Mouse (Mus musculus) forebrain, postnatal 0 days (tissue): ENCODE measurements at regions not wholly inside any gene's neighbourhood (a gene's known extent, or its start where the extent isn't known, plus 50 kb on each side); places are given as distances from the start of the nearest gene placed in this dataset.
A peak's percentile ranks its signal among the peaks of the same experiment; 100 is the strongest.

Experiments used
- ATAC-seq: fragments of 200-750 bp; cut with Nextera tagmentation; 2 replicates; pipeline ENCODE4 v1.8.0; 2017; ENCODE audit warnings: mild to moderate bottlenecking, moderate library complexity
- DNase-seq: peaks from one replicate; pipeline ENCODE4 v3.0.0-alpha.2; 2015
- H3K27ac ChIP-seq: fragments of 300-500 bp; sonication (generic); 2 replicates; pipeline ENCODE4 v1.5.1; 2014; ENCODE audit warnings: low read depth, mild to moderate bottlenecking, antibody characterized with exemption, low read length, moderate library complexity, mixed read lengths
- H3K27me3 ChIP-seq: fragments of 300-500 bp; sonication (generic); 2 replicates; pipeline ENCODE4 v1.6.1; 2014; ENCODE audit warnings: mild to moderate bottlenecking, low read length, mixed read lengths; ENCODE audit not compliant: insufficient read depth
- H3K36me3 ChIP-seq: fragments of 300-500 bp; sonication (generic); 2 replicates; pipeline ENCODE4 v1.6.1; 2014; ENCODE audit warnings: mild to moderate bottlenecking, moderate library complexity; ENCODE audit not compliant: insufficient read depth
- H3K4me1 ChIP-seq: fragments of 300-500 bp; sonication (generic); 2 replicates; pipeline ENCODE4 v1.6.1; 2014; ENCODE audit warnings: antibody characterized with exemption; ENCODE audit not compliant: insufficient read depth
- H3K4me2 ChIP-seq: fragments of 300-500 bp; sonication (generic); 2 replicates; pipeline ENCODE4 v1.6.1; 2014; ENCODE audit warnings: low read depth, mild to moderate bottlenecking, moderate library complexity
- H3K4me3 ChIP-seq: fragments of 300-500 bp; sonication (generic); 2 replicates; pipeline ENCODE4 v1.5.1; 2014; ENCODE audit warnings: low read depth, low read length, mixed read lengths
- H3K9ac ChIP-seq: fragments of 300-500 bp; sonication (generic); 2 replicates; pipeline ENCODE4 v1.6.1; 2014; ENCODE audit warnings: mild to moderate bottlenecking
- H3K9me3 ChIP-seq: fragments of 300-500 bp; sonication (generic); 2 replicates; pipeline ENCODE4 v1.6.1; 2016; ENCODE audit warnings: low read length
- CTCF ChIP-seq: sonication (generic); IDR thresholded peaks from 2 replicates; pipeline ENCODE4 v1.5.1; 2016; ENCODE audit warnings: antibody characterized with exemption, control low read depth, low read depth
- WGBS: fragments of 180-500 bp; shearing (Covaris S2); extraction: QIAGEN DNeasy Blood & Tissue Kit; methylation state at CpG from one replicate; pipeline ENCODE4 v1.1.7; 2014; 5-methylcytosine and 5-hydroxymethylcytosine counted together

DNA sequence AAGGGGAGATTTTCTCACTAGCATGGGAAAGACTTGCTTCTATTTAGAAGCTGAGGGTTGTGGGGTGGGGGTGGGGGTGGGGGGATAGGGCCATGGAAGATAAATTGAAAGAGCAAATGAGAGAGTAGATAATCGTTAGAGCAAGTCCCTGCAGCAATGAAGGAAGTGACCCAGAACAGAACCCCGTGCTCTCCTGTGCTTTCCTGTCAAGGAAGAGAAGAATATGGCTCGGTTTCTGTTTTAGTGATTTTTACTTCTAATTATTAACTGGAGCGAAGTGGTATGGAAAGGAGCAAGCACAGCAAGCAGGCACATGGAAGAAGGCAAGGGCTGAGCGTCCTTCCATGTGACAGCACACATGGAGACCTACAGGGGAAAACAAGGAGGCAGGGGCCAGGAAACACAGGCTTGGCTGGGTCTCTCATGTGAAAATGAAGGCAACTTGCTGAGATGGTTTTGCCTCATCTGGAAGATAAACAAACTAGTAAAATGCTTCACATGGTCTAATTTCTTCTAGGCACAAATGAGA, 711.8 kb downstream of the Gm826 start:
- 57% methylated on average over 5 of the region's 5 CpGs for WGBS
- H3K27ac ChIP-seq = no peak overlapping the region
- H3K4me1 ChIP-seq = no peaks in the 10 kb centered on the region
- H3K9me3 ChIP-seq = no peaks in the 10 kb centered on the region
- H3K4me2 ChIP-seq = no peak overlapping the region
- H3K9ac ChIP-seq = no peak overlapping the region
- ATAC-seq = no peak
- H3K27me3 ChIP-seq = no peaks in the 10 kb centered on the region
- no peak for DNase-seq
- H3K36me3 ChIP-seq = no peaks in the 10 kb centered on the region
- H3K4me3 ChIP-seq = no peak overlapping the region
- TF ChIP-seq CTCF = no peak

DNA sequence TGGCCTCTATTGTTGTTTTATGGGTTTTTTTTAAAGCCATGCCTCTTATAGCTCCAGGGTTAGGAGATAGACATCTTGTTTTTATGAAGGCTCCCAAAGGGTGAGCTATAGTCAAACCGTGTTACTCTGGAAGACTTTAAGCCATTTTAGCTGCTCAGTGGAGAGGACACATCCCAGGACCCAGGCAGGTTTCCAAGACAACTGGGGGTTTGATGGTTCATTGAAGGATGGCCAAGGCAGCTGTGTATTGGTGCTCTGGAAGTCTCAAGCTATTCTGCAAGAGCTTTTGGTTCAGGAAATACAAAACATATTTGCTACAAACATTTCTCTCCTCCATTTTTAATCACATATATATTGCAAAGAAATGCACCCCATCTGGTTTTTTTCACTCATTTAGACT, 708.7 kb downstream of the Gm826 start:
- no peak for ATAC-seq
- H3K27me3 ChIP-seq = no peaks in the 10 kb centered on the region
- TF ChIP-seq CTCF = no peak
- H3K36me3 ChIP-seq = no peaks in the 10 kb centered on the region
- no peak overlapping the region for H3K9ac ChIP-seq
- no peak overlapping the region for H3K27ac ChIP-seq
- WGBS = 78% methylated on average over 1 of the region's 1 CpGs
- no peaks in the 10 kb centered on the region for H3K9me3 ChIP-seq
- no peaks in the 10 kb centered on the region for H3K4me1 ChIP-seq
- DNase-seq = no peak
- H3K4me2 ChIP-seq = no peak overlapping the region
- no peak overlapping the region for H3K4me3 ChIP-seq

DNA sequence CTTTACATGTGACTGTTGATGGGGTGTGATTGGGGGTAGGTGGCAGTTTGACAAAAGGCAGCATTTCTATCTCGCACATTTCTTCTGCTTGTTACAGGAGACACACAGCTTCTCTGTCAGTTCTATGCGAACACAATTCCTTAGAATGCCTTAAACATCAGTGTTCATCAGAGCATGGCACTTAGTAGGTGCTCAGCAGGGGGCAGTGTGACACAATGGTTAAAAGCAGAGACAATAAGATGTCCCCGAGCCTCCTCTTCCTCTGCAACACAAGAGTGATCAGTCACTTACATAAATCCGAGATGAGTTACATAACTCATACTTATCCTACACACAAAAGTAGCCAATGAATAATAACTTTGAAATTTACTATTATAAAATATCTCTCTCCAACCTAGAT, 688.1 kb downstream of the Gm826 start:
- Histone ChIP-seq H3K27me3 (no peaks in the 10 kb centered on the region), H3K4me2 (no peak overlapping the region), H3K36me3 (no peaks in the 10 kb centered on the region), H3K27ac (no peak overlapping the region), H3K4me1 (no peaks in the 10 kb centered on the region), H3K9ac (no peak overlapping the region), H3K9me3 (no peaks in the 10 kb centered on the region), H3K4me3 (no peak overlapping the region)
- peak; percentile 35 for TF ChIP-seq CTCF
- no peak for ATAC-seq
- 52% methylated on average over 4 of the region's 4 CpGs for WGBS
- DNase-seq = peak; percentile 14

DNA sequence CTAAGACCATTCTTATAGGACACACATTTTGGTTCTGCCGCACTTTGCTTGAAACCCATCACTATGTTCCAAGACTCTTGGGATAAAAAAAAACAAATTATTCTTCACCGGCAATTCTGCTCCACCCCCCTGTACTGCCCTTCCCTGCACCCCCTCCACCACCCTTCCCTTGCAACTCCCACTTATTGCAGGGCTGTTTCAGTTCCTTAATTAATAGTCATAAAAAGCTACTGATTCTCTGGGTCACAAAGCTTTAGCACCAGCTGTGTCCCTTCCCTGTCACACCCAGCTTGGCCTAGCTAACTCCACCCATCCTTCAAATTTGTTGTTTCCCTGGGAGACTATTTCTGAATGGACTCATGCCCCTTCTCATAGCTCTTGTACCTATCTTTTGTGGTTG, 687.4 kb downstream of the Gm826 start:
- Histone ChIP-seq H3K4me3 (no peak overlapping the region), H3K9ac (no peak overlapping the region), H3K27me3 (no peaks in the 10 kb centered on the region), H3K9me3 (no peaks in the 10 kb centered on the region), H3K36me3 (no peaks in the 10 kb centered on the region), H3K4me2 (no peak overlapping the region), H3K27ac (no peak overlapping the region), H3K4me1 (no peaks in the 10 kb centered on the region)
- WGBS = 85% methylated on average over 2 of the region's 2 CpGs
- DNase-seq (no peak), ATAC-seq (no peak)
- TF ChIP-seq CTCF = no peak

DNA sequence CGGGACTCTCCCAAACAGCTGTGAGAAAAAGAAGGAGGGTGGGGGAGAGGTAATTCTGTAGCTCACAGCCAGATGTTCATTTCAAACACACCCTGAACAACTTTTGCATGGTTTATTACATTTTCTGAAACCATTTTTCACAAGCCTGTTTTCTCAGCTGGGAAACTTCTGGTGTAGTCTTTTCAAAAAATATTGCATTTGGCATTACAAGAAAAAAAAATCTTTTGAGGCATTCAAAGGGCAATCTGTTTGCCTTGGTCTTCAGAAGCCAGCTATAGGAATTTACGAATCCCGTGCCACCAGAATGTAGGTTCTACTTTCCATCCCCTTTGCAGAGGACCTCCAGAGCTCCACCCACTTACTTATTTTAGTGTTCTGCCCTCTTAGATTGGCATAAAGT, 681.7 kb downstream of the Gm826 start:
- WGBS = 88% methylated on average over 3 of the region's 3 CpGs
- H3K9ac ChIP-seq = no peak overlapping the region
- no peak overlapping the region for H3K4me2 ChIP-seq
- no peak for ATAC-seq
- DNase-seq = no peak
- no peak overlapping the region for H3K4me3 ChIP-seq
- TF ChIP-seq CTCF = no peak
- no peak overlapping the region for H3K27ac ChIP-seq
- H3K4me1 ChIP-seq = no peaks in the 10 kb centered on the region
- no peaks in the 10 kb centered on the region for H3K27me3 ChIP-seq
- no peaks in the 10 kb centered on the region for H3K36me3 ChIP-seq
- H3K9me3 ChIP-seq = no peaks in the 10 kb centered on the region

DNA sequence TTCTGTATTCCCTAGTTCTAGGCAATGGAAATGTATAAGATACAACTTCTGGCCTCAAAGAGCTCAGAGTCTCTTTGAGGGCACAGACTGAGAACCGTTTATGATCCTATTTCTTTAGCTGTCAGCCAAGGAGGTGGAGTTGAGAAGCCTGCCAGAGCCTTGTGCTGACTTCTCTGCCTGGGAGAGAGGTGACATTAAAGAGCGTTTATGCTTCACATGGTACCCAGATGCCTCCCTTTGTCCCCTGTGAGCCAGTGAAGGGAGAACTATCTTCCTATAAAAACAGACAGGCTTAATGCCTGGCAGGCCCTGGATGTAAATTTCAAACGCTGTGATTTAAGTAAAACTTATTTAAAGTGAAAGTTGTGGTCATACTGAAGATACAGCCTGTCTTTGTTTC, 657.1 kb downstream of the Gm826 start:
- no peaks in the 10 kb centered on the region for H3K9me3 ChIP-seq
- no peaks in the 10 kb centered on the region for H3K4me1 ChIP-seq
- H3K36me3 ChIP-seq = no peaks in the 10 kb centered on the region
- no peak overlapping the region for H3K9ac ChIP-seq
- H3K4me2 ChIP-seq = no peak overlapping the region
- no peak for TF ChIP-seq CTCF
- H3K4me3 ChIP-seq = no peak overlapping the region
- no peak overlapping the region for H3K27ac ChIP-seq
- ATAC-seq (no peak), DNase-seq (no peak)
- H3K27me3 ChIP-seq = no peaks in the 10 kb centered on the region
- 53% methylated on average over 3 of the region's 3 CpGs for WGBS

DNA sequence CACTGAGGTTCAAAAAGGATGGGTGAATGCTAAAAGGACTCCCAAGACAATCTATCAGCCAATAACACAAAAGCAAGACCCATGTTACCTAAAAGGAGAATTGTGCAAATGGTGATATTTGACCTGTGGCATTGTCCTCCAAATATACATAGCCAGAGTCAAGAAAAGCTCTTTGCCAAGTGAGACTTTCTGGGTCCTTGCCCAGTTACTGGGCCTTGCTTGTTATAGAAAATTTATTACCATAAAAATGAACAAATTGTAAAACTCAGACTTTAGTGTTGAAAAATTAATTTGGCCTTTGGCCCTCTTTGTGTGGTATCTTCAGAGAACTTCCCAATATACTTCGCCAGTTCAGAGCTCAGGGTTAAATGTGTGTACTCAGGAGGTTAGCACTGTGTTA, 653.3 kb downstream of the Gm826 start:
- DNase-seq (no peak), ATAC-seq (no peak)
- no peaks in the 10 kb centered on the region for H3K36me3 ChIP-seq
- no peak overlapping the region for H3K4me2 ChIP-seq
- H3K4me3 ChIP-seq = no peak overlapping the region
- H3K4me1 ChIP-seq = no peaks in the 10 kb centered on the region
- no peaks in the 10 kb centered on the region for H3K9me3 ChIP-seq
- no peaks in the 10 kb centered on the region for H3K27me3 ChIP-seq
- WGBS = 90% methylated on average over 1 of the region's 1 CpGs
- H3K27ac ChIP-seq = no peak overlapping the region
- no peak for TF ChIP-seq CTCF
- H3K9ac ChIP-seq = no peak overlapping the region

DNA sequence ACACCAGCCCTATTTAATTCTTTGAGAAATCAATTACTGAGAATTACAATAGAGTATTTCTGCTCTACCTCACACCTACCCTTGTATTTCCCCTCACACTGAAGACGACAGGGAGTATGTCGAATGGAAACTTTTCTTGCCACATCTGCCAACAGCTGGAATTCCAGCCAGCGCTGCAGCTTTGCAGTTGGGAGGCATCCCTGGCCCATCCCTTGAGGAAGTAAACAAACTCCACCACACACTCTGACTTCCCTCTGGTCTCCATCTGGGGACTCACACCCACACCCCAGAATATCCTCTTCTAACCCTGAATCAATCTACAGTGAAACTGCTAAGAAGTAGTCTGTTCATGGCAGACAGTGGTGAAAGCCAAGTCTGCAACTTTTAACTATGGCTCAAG, 630.9 kb downstream of the Gm826 start:
- ATAC-seq (no peak), DNase-seq (no peak)
- Histone ChIP-seq H3K9ac (no peak overlapping the region), H3K36me3 (no peaks in the 10 kb centered on the region), H3K4me3 (no peak overlapping the region), H3K4me1 (no peaks in the 10 kb centered on the region), H3K27me3 (no peaks in the 10 kb centered on the region), H3K27ac (no peak overlapping the region), H3K9me3 (no peaks in the 10 kb centered on the region), H3K4me2 (no peak overlapping the region)
- 83% methylated on average over 3 of the region's 3 CpGs for WGBS
- no peak for TF ChIP-seq CTCF
